Mouse (Mus musculus) brown adipose tissue, adult 24 weeks (tissue): ENCODE results near the gene Frat1. TPM values are rescaled to one million over a fixed set of nuclear protein-coding genes. Genes with fewer than 3 reads are reported as not detected.

Source experiments
- H3K27ac ChIP-seq: fragments of 200-500 bp; replicated peaks from 2 replicates; pipeline ENCODE4 v1.5.1; 2012; ENCODE audit warnings: low read depth, mild to moderate bottlenecking, low read length
- H3K4me1 ChIP-seq: fragments of 200-500 bp; 2 replicates; pipeline ENCODE4 v1.6.1; 2012; ENCODE audit warnings: low read length, mixed read lengths; ENCODE audit not compliant: control insufficient read depth, insufficient read depth, insufficient read length
- H3K4me3 ChIP-seq: fragments of 200-500 bp; 2 replicates; pipeline ENCODE4 v1.5.1; 2012; ENCODE audit warnings: low read depth, mild to moderate bottlenecking, low read length, moderate library complexity; ENCODE audit not compliant: insufficient read depth
- polyA plus RNA-seq: library from polyadenylated mRNA; stranded (reverse); fragments of >200 nt; gene quantifications from 2 replicates; pipeline ENCODE4 v1.2.4, GENCODE M21; 2012; ENCODE audit not compliant: missing spikeins, insufficient read depth, insufficient read length

Frat1 gene
- polyA plus RNA-seq, 1 experiment, result 6.0 TPM

DNA sequence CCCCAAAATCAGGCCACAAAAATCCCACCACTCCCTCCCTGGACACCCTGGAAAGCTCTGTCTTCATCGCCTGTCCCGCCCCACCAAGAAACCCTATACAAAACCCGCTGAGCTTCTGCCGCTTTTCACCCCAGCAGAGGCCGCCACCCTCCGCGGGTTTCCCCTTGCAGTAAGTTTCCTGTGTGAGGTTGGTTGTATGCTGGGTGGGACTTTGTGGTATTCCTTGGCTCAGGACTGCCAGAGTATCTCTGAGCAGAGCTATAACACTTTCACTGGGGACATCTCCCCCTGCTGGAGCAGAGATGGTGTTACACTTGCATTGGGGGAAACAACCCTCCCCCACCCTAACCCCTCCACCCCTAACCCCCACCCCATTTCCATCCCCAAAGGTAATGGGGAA is 26.4 kb upstream of the Frat1 start:
- Histone ChIP-seq H3K27ac (no peak overlapping the region), H3K4me1 (no peaks in the 10 kb centered on the region; the same call in 1 of the 2 replicates), H3K4me3 (no peak overlapping the region)

- no peaks in the 10 kb centered on the region; the same call in 1 of the 2 replicates for H3K4me1 ChIP-seq
- H3K27ac ChIP-seq, result no peak overlapping the region
- H3K4me3 ChIP-seq, result no peak overlapping the region
These were observed 23.9 kb upstream of the Frat1 start for GRCm38 (mm10) chr19:41805831-41806230.

GRCm38 (mm10) chr19:41807497-41807896 is 22.3 kb upstream of the Frat1 start:
- Histone ChIP-seq H3K4me3 (no peak overlapping the region), H3K4me1 (no peaks in the 10 kb centered on the region; the same call in 1 of the 2 replicates), H3K27ac (no peak overlapping the region)

- H3K4me3 ChIP-seq, result no peak overlapping the region
- no peak overlapping the region for H3K27ac ChIP-seq
These were observed 21.6 kb upstream of the Frat1 start for GRCm38 (mm10) chr19:41808104-41808634.

GRCm38 (mm10) chr19:41810074-41810473 is 19.7 kb upstream of the Frat1 start:
- H3K27ac ChIP-seq, result no peak overlapping the region
- peaks cover 5% of the 10 kb centered on the region; the same call in 1 of the 2 replicates for H3K4me1 ChIP-seq
- no peak overlapping the region for H3K4me3 ChIP-seq

More at GRCm38 (mm10) chr19:41808104-41808634, 21.6 kb upstream of the Frat1 start:
- H3K4me1 ChIP-seq, result peaks cover 5% of the 10 kb centered on the region; the same call in 1 of the 2 replicates

GRCm38 (mm10) chr19:41812525-41812924 is 17.2 kb upstream of the Frat1 start:
- H3K27ac ChIP-seq, result peak overlapping the region; percentile 48
- H3K4me3 ChIP-seq, result no peak overlapping the region

GRCm38 (mm10) chr19:41813374-41813773 is 16.4 kb upstream of the Frat1 start:
- Histone ChIP-seq H3K4me1 (peaks cover 5% of the 10 kb centered on the region; the same call in 1 of the 2 replicates), H3K4me3 (no peak overlapping the region), H3K27ac (no peak overlapping the region)

More at GRCm38 (mm10) chr19:41812525-41812924, 17.2 kb upstream of the Frat1 start:
- peaks cover 5% of the 10 kb centered on the region; the same call in 1 of the 2 replicates for H3K4me1 ChIP-seq

GRCm38 (mm10) chr19:41816410-41816809 is 13.4 kb upstream of the Frat1 start:
- Histone ChIP-seq H3K4me1 (0 out of 2 replicates have a peak, but pooled peaks cover 5% of the 10 kb centered on the region), H3K27ac (peak overlapping the region; percentile 81), H3K4me3 (no peak overlapping the region)

GRCm38 (mm10) chr19:41816915-41817314 is 12.9 kb upstream of the Frat1 start:
- Histone ChIP-seq H3K27ac (peak overlapping the region; percentile 81), H3K4me3 (peak overlapping the region; percentile 15; the same call in 1 of the 2 replicates), H3K4me1 (0 out of 2 replicates have a peak, but pooled peaks cover 5% of the 10 kb centered on the region)

DNA sequence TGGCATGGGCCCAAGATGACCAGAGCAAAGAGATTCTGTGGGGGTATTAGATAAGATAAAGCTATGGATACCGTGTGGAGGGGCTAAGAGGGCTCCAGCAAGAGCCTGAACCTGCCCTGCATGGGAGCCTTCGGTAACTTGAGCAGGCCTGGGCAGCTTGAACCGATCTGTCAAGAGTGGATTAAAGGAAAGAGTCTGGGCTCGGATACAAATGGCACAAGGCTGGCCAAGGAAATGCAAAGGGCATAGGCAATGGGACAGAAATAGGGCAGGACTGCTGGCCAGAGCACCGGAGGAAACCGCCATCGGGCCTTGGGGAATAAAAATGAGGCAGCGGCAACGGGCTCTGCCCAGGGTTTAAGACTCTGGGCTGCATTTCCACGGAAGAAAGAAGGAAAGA is 12.4 kb upstream of the Frat1 start:
- H3K27ac ChIP-seq, result peak overlapping the region; percentile 75
- H3K4me1 ChIP-seq, result 0 out of 2 replicates have a peak, but pooled peaks cover 5% of the 10 kb centered on the region
- H3K4me3 ChIP-seq, result peak overlapping the region; percentile 15; the same call in 1 of the 2 replicates

GRCm38 (mm10) chr19:41818749-41819148 is 11.0 kb upstream of the Frat1 start:
- Histone ChIP-seq H3K4me1 (no peaks in the 10 kb centered on the region), H3K4me3 (no peak overlapping the region), H3K27ac (no peak overlapping the region)

DNA sequence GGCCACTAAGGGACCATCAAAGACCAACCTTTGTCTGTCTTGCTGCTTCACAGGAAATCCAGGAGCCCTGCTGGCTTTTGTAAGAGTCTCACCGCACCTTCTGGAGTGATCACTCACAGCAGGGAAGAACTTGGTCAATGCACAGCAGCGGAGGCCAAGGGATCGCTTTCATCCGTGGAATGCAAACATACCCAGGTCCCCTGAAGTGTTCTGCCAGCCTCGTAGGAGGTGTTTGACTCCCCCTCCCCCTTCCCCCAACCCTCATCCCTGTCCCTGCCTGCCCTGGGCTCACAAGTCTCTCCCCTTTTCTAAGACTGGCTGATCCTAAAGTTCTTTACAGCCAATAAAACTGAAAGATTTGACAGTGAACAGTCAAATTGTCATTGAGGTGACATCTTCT is 8.3 kb upstream of the Frat1 start:
- no peak overlapping the region for H3K4me3 ChIP-seq
- H3K27ac ChIP-seq, result no peak overlapping the region
- H3K4me1 ChIP-seq, result no peaks in the 10 kb centered on the region

DNA sequence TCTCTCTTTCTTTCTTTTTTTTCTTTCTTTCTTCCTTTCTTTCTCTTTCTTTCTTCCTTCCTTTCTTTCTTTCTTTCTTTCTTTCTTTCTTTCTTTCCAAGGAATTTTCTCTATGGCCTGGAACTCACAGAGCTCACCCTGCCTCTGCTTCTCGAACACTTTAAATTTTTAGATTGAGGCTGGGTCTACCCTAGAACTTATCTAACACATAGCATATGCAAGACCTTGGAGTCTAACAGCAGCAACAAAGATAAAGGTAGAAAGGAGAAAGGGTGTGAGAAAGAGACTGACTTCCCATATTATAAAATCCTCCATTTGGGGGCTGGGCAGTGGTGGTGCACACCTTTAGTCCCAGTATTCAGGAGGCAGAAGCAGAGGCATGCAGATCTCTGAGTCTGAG is 7.2 kb upstream of the Frat1 start:
- Histone ChIP-seq H3K27ac (no peak overlapping the region), H3K4me1 (no peaks in the 10 kb centered on the region), H3K4me3 (no peak overlapping the region)

- Histone ChIP-seq H3K4me1 (no peaks in the 10 kb centered on the region), H3K4me3 (no peak overlapping the region), H3K27ac (no peak overlapping the region)
These were observed 4.8 kb upstream of the Frat1 start for GRCm38 (mm10) chr19:41824950-41825349.

DNA sequence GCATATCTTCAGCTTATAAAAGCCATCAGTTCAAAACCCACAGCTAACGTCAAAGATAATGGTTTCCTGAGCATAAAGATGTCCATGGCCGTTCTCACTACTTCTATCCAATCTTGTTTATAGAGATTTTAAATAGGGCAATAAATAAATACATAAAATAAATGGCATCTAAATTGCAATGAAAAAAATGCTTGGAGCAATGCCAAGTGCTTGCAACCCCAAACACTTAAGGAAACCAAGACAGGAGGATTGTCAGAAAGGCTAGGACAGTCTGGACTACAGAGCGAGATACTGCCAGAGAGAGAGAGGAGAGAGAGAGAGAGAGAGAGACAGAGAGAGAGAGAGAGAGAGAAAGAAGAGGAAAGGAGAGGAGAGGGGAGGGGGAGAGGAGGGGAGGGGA is 3.2 kb upstream of the Frat1 start:
- Histone ChIP-seq H3K4me3 (no peak overlapping the region), H3K4me1 (peaks cover 4% of the 10 kb centered on the region), H3K27ac (no peak overlapping the region)

DNA sequence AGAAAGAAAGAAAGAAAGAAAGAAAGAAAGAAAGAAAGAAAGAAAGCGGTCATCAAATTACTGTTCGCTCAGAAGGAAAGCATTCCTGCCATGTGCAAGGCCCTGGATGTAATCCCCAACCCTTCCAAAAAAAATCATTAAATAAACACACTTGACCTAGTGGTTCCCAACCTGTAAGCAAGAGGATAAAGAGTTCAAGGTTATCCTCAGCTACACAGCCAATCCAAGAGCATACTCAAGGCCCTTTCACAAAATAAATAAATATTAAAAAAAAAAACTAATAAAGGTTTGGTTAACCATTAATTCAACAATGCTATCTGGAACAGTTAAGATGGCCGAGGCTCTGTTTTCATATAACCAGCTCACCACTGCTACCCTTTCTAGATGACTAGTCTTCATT is 829 bp upstream of the Frat1 start:
- Histone ChIP-seq H3K4me1 (peaks cover 9% of the 10 kb centered on the region), H3K4me3 (peak overlapping the region; percentile 37; the same call in 1 of the 2 replicates), H3K27ac (no peak overlapping the region)
